Mouse (Mus musculus) midbrain, embryonic 16.5 days (tissue): ENCODE measurements at regions not wholly inside any gene's neighbourhood (a gene's known extent, or its start where the extent isn't known, plus 50 kb on each side); places are given as distances from the start of the nearest gene placed in this dataset.

Experiments used
- ATAC-seq: fragments of 200-750 bp; cut with Nextera tagmentation; 2 replicates; pipeline ENCODE4 v1.8.0; 2017; ENCODE audit warnings: moderate TSS enrichment
- H3K27ac ChIP-seq: fragments of 300-500 bp; sonication (generic); 2 replicates; pipeline ENCODE4 v1.5.1; 2014; ENCODE audit warnings: mild to moderate bottlenecking, low read length, mixed read lengths
- H3K27me3 ChIP-seq: fragments of 300-500 bp; sonication (generic); 2 replicates; pipeline ENCODE4 v1.6.1; 2014; ENCODE audit warnings: low read depth, low read length, mixed read lengths; ENCODE audit not compliant: control insufficient read depth, insufficient read depth
- H3K36me3 ChIP-seq: fragments of 300-500 bp; sonication (generic); 2 replicates; pipeline ENCODE4 v1.6.1; 2014; ENCODE audit warnings: mild to moderate bottlenecking, low read length, moderate library complexity, mixed read lengths; ENCODE audit not compliant: control insufficient read depth, insufficient read depth
- H3K4me1 ChIP-seq: fragments of 300-500 bp; sonication (generic); 2 replicates; pipeline ENCODE4 v1.6.1; 2014; ENCODE audit warnings: mild to moderate bottlenecking, low read length, mixed read lengths; ENCODE audit not compliant: control insufficient read depth, insufficient read depth
- H3K4me2 ChIP-seq: fragments of 300-500 bp; sonication (generic); 2 replicates; pipeline ENCODE4 v1.6.1; 2014; ENCODE audit warnings: mild to moderate bottlenecking, low read length, mixed read lengths
- H3K4me3 ChIP-seq: fragments of 300-500 bp; sonication (generic); 2 replicates; pipeline ENCODE4 v1.5.1; 2014; ENCODE audit warnings: low read depth, mild to moderate bottlenecking, low read length, moderate library complexity, mixed read lengths
- H3K9ac ChIP-seq: fragments of 300-500 bp; sonication (generic); 2 replicates; pipeline ENCODE4 v1.6.1; 2014; ENCODE audit warnings: low read depth, low read length, mixed read lengths
- H3K9me3 ChIP-seq: fragments of 300-500 bp; sonication (generic); replicated peaks from 2 replicates; pipeline ENCODE4 v1.6.1; 2014; ENCODE audit warnings: mild to moderate bottlenecking, low read length, mixed read lengths; ENCODE audit not compliant: control insufficient read depth, poor library complexity, severe bottlenecking
- WGBS: fragments of 180-500 bp; shearing (Covaris S2); extraction: QIAGEN DNeasy Blood & Tissue Kit; methylation state at CpG from one replicate; pipeline ENCODE4 v1.1.7; 2014; 5-methylcytosine and 5-hydroxymethylcytosine counted together

DNA sequence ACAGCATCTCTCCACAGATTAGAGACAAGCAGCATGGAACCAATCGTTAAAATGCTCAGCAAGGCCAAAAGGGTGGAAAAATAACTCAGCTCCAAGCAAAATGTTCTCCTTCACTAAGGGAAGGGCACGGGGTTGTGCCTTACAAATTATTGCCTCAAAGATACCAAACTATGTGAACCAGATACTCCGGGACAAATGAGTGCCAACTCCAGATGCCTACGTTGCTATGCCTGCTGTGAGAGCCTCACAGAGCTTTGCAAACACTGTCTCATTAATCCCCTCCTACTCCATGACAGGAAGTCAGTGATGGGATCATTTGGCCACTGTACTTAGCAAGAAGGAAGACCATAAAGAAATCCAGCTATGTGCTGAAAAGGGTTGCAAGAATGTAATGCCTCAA, 345.9 kb upstream of the Map3k7 start:
- Histone ChIP-seq H3K4me2 (0 out of 2 replicates have a peak overlapping the region, but pooled peaks have one; percentile 14), H3K27me3 (0 out of 2 replicates have a peak, but pooled peaks cover 2% of the 10 kb centered on the region), H3K4me1 (peaks cover 4% of the 10 kb centered on the region), H3K36me3 (no peaks in the 10 kb centered on the region), H3K4me3 (no peak overlapping the region), H3K9ac (no peak overlapping the region), H3K27ac (no peak overlapping the region; the same call in 1 of the 2 replicates), H3K9me3 (no peaks in the 10 kb centered on the region)
- no peak for ATAC-seq
- 27% methylated on average over 4 of the region's 4 CpGs for WGBS

DNA sequence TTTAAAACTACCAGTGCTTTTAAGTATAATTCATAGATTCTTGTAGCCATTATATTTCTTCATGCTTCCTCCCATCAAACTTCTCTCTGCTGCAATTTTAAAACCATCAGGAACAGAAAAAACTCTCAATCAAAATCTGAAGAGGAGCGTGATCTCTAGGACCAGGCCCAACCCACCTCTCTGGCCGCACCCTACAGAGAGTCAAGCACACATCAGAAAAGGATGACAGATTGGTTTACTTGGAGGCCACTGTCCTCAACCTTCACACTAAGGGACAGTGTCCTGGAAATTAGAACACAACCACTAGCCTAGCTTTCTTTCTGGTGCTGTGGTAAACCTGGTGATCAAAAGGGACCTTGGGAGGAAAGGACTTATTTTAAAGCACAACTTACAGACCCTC, 342.7 kb upstream of the Map3k7 start:
- H3K27ac ChIP-seq, result no peak overlapping the region
- 89% methylated on average over 2 of the region's 2 CpGs for WGBS
- H3K9ac ChIP-seq, result no peak overlapping the region
- no peaks in the 10 kb centered on the region for H3K36me3 ChIP-seq
- no peak overlapping the region for H3K4me2 ChIP-seq
- H3K4me1 ChIP-seq, result peaks cover 4% of the 10 kb centered on the region
- no peak for ATAC-seq
- no peaks in the 10 kb centered on the region for H3K9me3 ChIP-seq
- no peak overlapping the region for H3K4me3 ChIP-seq
- no peaks in the 10 kb centered on the region for H3K27me3 ChIP-seq

DNA sequence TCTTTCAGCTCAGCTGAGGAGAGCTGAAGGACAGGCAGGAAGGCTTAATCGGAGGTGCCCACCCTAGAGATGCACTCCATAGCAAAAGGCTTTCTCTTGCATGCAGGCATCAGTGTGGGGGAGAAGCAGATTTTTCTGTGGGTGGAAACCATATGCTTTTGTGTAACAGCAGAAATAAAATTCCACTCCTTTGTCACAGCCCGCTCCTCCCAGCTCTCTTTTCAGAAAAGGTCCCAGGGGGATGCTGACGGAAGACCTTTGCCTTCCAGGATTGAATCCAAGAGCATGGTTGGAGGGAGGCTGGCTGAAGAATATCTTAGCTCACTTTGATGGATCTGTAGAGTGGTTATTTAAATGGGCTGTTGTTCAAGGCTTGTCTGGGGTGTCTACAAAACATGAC, 336.8 kb upstream of the Map3k7 start:
- Histone ChIP-seq H3K4me3 (no peak overlapping the region), H3K27me3 (no peaks in the 10 kb centered on the region), H3K36me3 (no peaks in the 10 kb centered on the region), H3K4me2 (no peak overlapping the region), H3K9me3 (no peaks in the 10 kb centered on the region), H3K9ac (no peak overlapping the region), H3K27ac (no peak overlapping the region), H3K4me1 (no peaks in the 10 kb centered on the region)
- WGBS, result 33% methylated on average over 3 of the region's 3 CpGs
- no peak for ATAC-seq

DNA sequence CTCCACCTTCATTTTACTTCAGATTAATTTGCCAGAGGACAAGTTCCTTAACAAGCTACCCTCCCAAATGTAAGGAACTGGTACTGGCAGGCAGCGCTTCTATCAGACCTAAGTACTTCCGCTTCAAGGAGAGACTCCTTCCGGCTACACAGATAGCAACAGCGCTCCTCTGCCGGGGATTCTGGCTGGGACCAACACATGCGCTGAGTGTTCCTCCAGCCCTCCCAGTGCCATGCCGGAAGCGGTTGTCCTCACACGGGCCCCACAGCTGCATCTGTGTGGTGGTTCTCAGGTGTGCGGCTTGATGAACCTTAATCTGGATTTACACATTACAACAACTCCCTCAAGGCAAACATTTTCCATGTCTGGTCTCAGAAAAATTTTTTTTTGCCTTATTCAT, 336.1 kb upstream of the Map3k7 start:
- H3K4me1 ChIP-seq, result no peaks in the 10 kb centered on the region
- no peaks in the 10 kb centered on the region for H3K36me3 ChIP-seq
- no peaks in the 10 kb centered on the region for H3K9me3 ChIP-seq
- no peaks in the 10 kb centered on the region for H3K27me3 ChIP-seq
- H3K4me2 ChIP-seq, result no peak overlapping the region
- H3K9ac ChIP-seq, result no peak overlapping the region
- WGBS, result 94% methylated on average over 10 of the region's 10 CpGs
- no peak overlapping the region for H3K27ac ChIP-seq
- H3K4me3 ChIP-seq, result no peak overlapping the region
- no peak for ATAC-seq

DNA sequence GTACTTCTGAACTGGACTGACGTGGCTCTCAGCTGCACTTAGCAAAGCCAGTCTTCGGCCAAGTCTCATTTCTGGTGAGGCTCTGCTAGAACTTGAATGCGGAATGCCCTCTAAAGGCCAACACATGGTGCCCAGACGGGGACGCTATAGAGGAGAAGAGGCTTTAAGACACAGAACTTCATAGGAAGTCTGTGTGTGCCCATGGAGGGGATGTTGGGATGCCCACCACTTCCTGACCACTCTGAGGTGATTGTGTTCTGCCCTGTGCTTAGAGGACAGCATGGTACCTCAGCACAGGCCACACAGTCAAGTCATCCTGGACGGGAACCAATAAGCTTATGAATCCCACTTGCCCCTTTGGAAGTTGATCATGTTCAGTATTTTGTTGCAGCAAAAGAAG, 325.3 kb upstream of the Map3k7 start:
- H3K36me3 ChIP-seq, result no peaks in the 10 kb centered on the region
- peaks cover 6% of the 10 kb centered on the region; the same call in 1 of the 2 replicates for H3K4me1 ChIP-seq
- WGBS, result 97% methylated on average over 6 of the region's 6 CpGs
- H3K4me3 ChIP-seq, result no peak overlapping the region
- no peak overlapping the region for H3K9ac ChIP-seq
- no peak for ATAC-seq
- no peaks in the 10 kb centered on the region for H3K27me3 ChIP-seq
- H3K4me2 ChIP-seq, result no peak overlapping the region
- no peaks in the 10 kb centered on the region for H3K9me3 ChIP-seq
- no peak overlapping the region for H3K27ac ChIP-seq

DNA sequence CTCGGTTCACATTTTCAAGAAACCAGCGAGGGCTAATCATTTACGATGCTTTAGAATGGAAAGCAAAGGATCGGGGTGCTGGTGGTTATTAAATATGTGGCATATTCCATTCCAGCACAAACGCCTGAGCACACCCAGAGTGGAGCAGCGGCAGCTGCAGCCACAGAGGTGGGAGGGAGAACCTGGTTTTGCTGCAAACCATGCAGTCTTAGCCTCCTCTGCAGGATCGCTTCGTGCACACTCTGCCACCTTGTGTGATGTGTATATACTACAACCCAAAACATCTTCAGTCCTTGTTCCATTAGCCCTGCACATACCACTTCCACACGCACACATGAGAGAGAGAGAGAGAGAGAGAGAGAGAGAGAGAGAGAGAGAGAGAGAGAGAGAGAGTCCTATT, 321.7 kb upstream of the Map3k7 start:
- Histone ChIP-seq H3K9ac (peak overlapping the region; percentile 12; the same call in 1 of the 2 replicates), H3K4me1 (peaks cover 6% of the 10 kb centered on the region; the same call in 1 of the 2 replicates), H3K4me3 (no peak overlapping the region), H3K27ac (peak overlapping the region; percentile 71), H3K9me3 (no peaks in the 10 kb centered on the region), H3K36me3 (no peaks in the 10 kb centered on the region), H3K27me3 (no peaks in the 10 kb centered on the region), H3K4me2 (peak overlapping the region; percentile 13; the same call in 1 of the 2 replicates)
- 26% methylated on average over 9 of the region's 9 CpGs for WGBS
- ATAC-seq, result peak; percentile 97

DNA sequence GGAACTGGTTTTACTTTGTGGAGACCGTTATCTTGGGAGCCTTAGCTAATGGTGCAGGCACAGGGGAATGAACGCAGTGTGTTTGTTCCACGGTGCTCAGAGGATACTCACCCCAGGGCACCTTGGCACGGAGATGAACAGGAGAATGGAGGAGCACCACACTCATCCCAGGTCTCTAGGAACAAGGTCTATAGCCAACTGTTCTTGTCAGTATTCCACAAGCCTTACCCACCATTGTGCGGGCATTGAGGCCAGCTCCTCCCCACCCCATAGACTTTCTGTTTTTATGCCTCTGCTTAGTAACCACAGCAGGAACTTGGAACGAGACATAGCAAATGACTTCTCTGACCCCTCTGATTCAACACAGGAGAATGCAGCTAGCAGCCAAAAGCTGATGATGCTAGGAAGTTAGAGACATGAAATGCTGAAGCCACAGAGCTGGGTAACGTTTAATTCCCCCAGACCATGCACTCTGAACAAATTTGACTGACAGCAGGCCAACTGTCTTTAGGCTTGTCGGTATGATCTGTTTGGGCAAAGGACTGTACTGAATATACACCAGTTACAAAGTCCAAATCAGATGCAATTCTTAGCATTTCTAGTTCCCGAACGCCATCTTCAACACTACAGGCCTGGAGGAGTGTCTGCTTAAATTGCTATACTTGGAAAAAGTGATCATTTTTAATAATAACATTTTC, 321.2 kb upstream of the Map3k7 start:
- Histone ChIP-seq H3K9me3 (no peaks in the 10 kb centered on the region), H3K9ac (no peak overlapping the region), H3K4me2 (peak overlapping the region; percentile 13; the same call in 1 of the 2 replicates), H3K36me3 (no peaks in the 10 kb centered on the region), H3K27ac (peak overlapping the region; percentile 6), H3K4me3 (no peak overlapping the region), H3K4me1 (peaks cover 6% of the 10 kb centered on the region; the same call in 1 of the 2 replicates), H3K27me3 (no peaks in the 10 kb centered on the region)
- WGBS, result 39% methylated on average over 10 of the region's 10 CpGs
- ATAC-seq, result peak; percentile 61

DNA sequence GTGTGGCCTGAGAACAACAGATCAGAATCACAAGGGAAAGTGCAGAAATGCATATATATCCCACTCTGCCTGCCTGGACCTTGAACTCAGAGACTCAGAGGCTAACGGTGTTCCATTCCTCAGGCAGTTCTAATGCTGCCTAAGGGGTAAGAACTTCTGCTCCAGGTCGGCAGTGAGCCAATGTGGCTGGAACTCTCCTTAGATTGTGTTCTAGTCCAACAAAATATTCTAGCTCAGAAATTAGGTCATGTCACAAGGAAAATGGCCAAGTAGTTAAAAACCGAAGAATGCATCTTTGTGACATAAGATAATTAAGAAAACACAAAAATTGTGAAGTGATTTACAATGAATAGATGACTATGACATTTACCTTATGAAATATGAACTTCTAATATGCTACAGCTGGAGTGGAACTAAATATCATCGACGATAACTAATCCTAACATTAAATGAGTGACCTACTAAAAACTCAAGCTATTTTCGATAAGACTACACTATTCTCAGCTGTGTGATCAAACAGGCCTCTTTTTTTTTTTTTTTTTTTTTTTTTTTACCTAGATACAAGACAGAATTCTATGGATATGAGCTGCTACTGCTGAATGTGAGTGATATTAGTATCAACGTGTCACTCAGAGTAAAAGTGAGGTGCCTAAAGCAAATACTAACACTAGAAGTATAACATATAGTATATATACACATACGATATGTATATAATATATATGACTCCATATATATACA, 315.1 kb upstream of the Map3k7 start:
- H3K9me3 ChIP-seq, result no peaks in the 10 kb centered on the region

More for the DNA sequence above, 315.1 kb upstream of the Map3k7 start:
- Histone ChIP-seq H3K4me3 (no peak overlapping the region), H3K4me1 (no peaks in the 10 kb centered on the region), H3K27ac (no peak overlapping the region), H3K4me2 (no peak overlapping the region), H3K36me3 (no peaks in the 10 kb centered on the region), H3K27me3 (no peaks in the 10 kb centered on the region), H3K9ac (no peak overlapping the region)
- no peak for ATAC-seq
- 90% methylated on average over 8 of the region's 8 CpGs for WGBS
